Mouse (Mus musculus) left cerebral cortex, postnatal 4 days (tissue): Measurements from ENCODE around the gene Gm32687. TPM values are rescaled to one million over a fixed set of nuclear protein-coding genes. Genes with fewer than 3 reads are reported as not detected.
"Not testable (repeated sequence)": the region's sequence is repeated elsewhere in the genome, so short reads cannot be mapped to it uniquely, and the experiment has no call there.

ENCODE experiments used
- DNase-seq: peaks from one replicate; pipeline ENCODE4 v3.0.0-alpha.2; 2022
- intact Hi-C: fragments of 180-260 bp; cut with DNase I; formaldehyde crosslinking; loops from one replicate; pipeline ENCODE4 v1.15.1; 2025
- total RNA-seq, 2 experiments: library from RNA; stranded (reverse); gene quantifications; 2 replicates each; pipeline ENCODE4 v1.2.3; 2021

Gm32687 gene
- 1 to 10 TPM; 5.1 to 6.1 TPM for total RNA-seq

- intact Hi-C loops, DNase-seq: not testable (repeated sequence)
Observed at GRCm38 (mm10) chr10:81863409-81864407, at the start of gene Gm32687. TSS of gene Gm32687 (plus strand) at chr10:81863934.

GRCm38 (mm10) chr10:81846219-81846618, 17.5 kb upstream of the Gm32687 start:
- DNase-seq, intact Hi-C loops: not testable (repeated sequence)

GRCm38 (mm10) chr10:81929842-81930743, 66.4 kb downstream of the Gm32687 start, which contains the start of gene Zfp781:
TSS of gene Zfp781 (minus strand) at chr10:81930480.
- intact Hi-C loops, DNase-seq: not testable (repeated sequence)

Other genes starting within 250 kb of the Gm32687 start
- gene Sirt6, start 236.1 kb upstream of the Gm32687 start, total RNA-seq: 10 to 100 TPM; 37.4 to 38.1 TPM
- gene Ankrd24, start 235.4 kb upstream of the Gm32687 start, total RNA-seq: 10 to 100 TPM; 37.9 to 44.6 TPM
- gene Gm10778, start 214.9 kb upstream of the Gm32687 start, total RNA-seq: 1 to 10 TPM; 5.4 to 5.5 TPM
- 10 to 100 TPM; 10.5 to 13.1 TPM for gene Zfp433, start 159.1 kb upstream of the Gm32687 start, total RNA-seq
- gene Gm3055, start 92.8 kb upstream of the Gm32687 start, total RNA-seq: 10 to 100 TPM in 1 of 2 experiments, 1 to 10 TPM in 1; 9.3 to 11.1 TPM
- 1 to 10 TPM; 2.8 to 3.0 TPM for gene Gm4767, start 51.7 kb upstream of the Gm32687 start, total RNA-seq
- 1 to 10 TPM; 3.6 to 5.1 TPM for gene Zfp781, start 66.5 kb downstream of the Gm32687 start, total RNA-seq
- gene Zfp873, start 184.2 kb downstream of the Gm32687 start, total RNA-seq: 10 to 100 TPM; 15.5 to 16.8 TPM
- gene BC024063, start 219.4 kb downstream of the Gm32687 start, total RNA-seq: 1 to 10 TPM; 8.3 to 8.7 TPM